Mouse (Mus musculus) C2C12 (cell line): ENCODE results near the gene Ccnjl. TPM values are rescaled to one million over a fixed set of nuclear protein-coding genes. Genes with fewer than 3 reads are reported as not detected.

Experiments used
- H3K27me3 ChIP-seq: one replicate; pipeline ENCODE4 v1.6.1; 2011; ENCODE audit not compliant: control insufficient read depth, insufficient read depth, insufficient read length
- H3K36me3 ChIP-seq: one replicate; pipeline ENCODE4 v1.6.1; 2011; ENCODE audit not compliant: control insufficient read depth, insufficient read depth
- H3K4me3 ChIP-seq: one replicate; pipeline ENCODE4 v1.5.1; 2011; ENCODE audit warnings: mild to moderate bottlenecking, control low read depth; ENCODE audit not compliant: poor library complexity, insufficient read depth, severe bottlenecking
- H3K79me2 ChIP-seq: one replicate; pipeline ENCODE4 v1.6.1; 2011; ENCODE audit not compliant: control insufficient read depth, insufficient read depth
- H3K79me3 ChIP-seq: one replicate; pipeline ENCODE4 v1.6.1; 2011; ENCODE audit warnings: low read depth, control low read depth
- H3ac ChIP-seq: one replicate; pipeline ENCODE3; 2011; ENCODE audit warnings: low read depth; ENCODE audit not compliant: control insufficient read depth, insufficient read length
- CEBPB ChIP-seq: IDR thresholded peaks from one replicate; pipeline ENCODE4 v1.6.1; 2011; ENCODE audit warnings: low read depth, mild to moderate bottlenecking, control low read depth, moderate library complexity
- CTCF ChIP-seq: IDR thresholded peaks from one replicate; pipeline ENCODE4 v1.5.1; 2011; ENCODE audit not compliant: control insufficient read depth, insufficient read depth, insufficient read length
- FOSL1 ChIP-seq: IDR thresholded peaks from one replicate; pipeline ENCODE4 v1.8.0; 2011; ENCODE audit warnings: mild to moderate bottlenecking, low read length; ENCODE audit not compliant: poor library complexity, insufficient read depth, severe bottlenecking
- MAX ChIP-seq: IDR thresholded peaks from one replicate; pipeline ENCODE4 v1.6.1; 2011; ENCODE audit warnings: mild to moderate bottlenecking, control low read depth
- MYOD1 ChIP-seq: IDR thresholded peaks from one replicate; pipeline ENCODE4 v1.6.1; 2011; ENCODE audit warnings: low read depth; ENCODE audit not compliant: control insufficient read depth, insufficient read length
- MYOG ChIP-seq: IDR thresholded peaks from one replicate; pipeline ENCODE4 v1.6.1; 2011; ENCODE audit not compliant: control insufficient read depth, insufficient read length; ENCODE audit errors: extremely low read depth
- USF1 ChIP-seq: IDR thresholded peaks from one replicate; pipeline ENCODE4 v1.6.1; 2011; ENCODE audit warnings: low read depth, mild to moderate bottlenecking, control low read depth, moderate library complexity
- polyA plus RNA-seq: library from polyadenylated mRNA; unstranded; fragments of >200 nt; fragmentation: generic; extraction: Trizol; gene quantifications from one replicate; pipeline ENCODE4 v1.2.1, GENCODE M21; 2012; ENCODE audit warnings: missing spikeins

Gene Ccnjl
- polyA plus RNA-seq, 1 experiment: 0.11 TPM

GRCm38 (mm10) chr11:43612834-43613488 lies 84.4 kb downstream of the Ccnjl start:
- no peak overlapping the region for H3K4me3 ChIP-seq
- H3K36me3 ChIP-seq: no peaks in the 10 kb centered on the region
- TF ChIP-seq CTCF (peak; percentile 55), USF1 (no peak)
- no peaks in the 10 kb centered on the region for H3K79me2 ChIP-seq
- H3K79me3 ChIP-seq: no peaks in the 10 kb centered on the region
- no peaks in the 10 kb centered on the region for H3K27me3 ChIP-seq
- no peak overlapping the region for H3ac ChIP-seq

- no peak overlapping the region for H3K4me3 ChIP-seq
- no peaks in the 10 kb centered on the region for H3K79me2 ChIP-seq
- H3ac ChIP-seq: no peak overlapping the region
- no peaks in the 10 kb centered on the region for H3K27me3 ChIP-seq
- TF ChIP-seq MAX (no peak), MYOD1 (no peak), MYOG (no peak), CTCF (no peak)
- no peaks in the 10 kb centered on the region for H3K36me3 ChIP-seq
- H3K79me3 ChIP-seq: no peaks in the 10 kb centered on the region
Measured at GRCm38 (mm10) chr11:43617924-43618323, 89.3 kb downstream of the Ccnjl start.

- Histone ChIP-seq H3K36me3 (no peaks in the 10 kb centered on the region), H3K27me3 (no peaks in the 10 kb centered on the region), H3K79me3 (no peaks in the 10 kb centered on the region), H3K4me3 (no peak overlapping the region), H3K79me2 (no peaks in the 10 kb centered on the region), H3ac (no peak overlapping the region)
- TF ChIP-seq MYOD1: no peak
- TF ChIP-seq CEBPB: no peak
- no peak for TF ChIP-seq MYOG
- TF ChIP-seq USF1: no peak
- no peak for TF ChIP-seq MAX
- no peak for TF ChIP-seq CTCF
- no peak for TF ChIP-seq FOSL1
Measured at GRCm38 (mm10) chr11:43618403-43618802, 89.8 kb downstream of the Ccnjl start.

GRCm38 (mm10) chr11:43621769-43622168 lies 93.2 kb downstream of the Ccnjl start:
- Histone ChIP-seq H3K36me3 (no peaks in the 10 kb centered on the region), H3K27me3 (no peaks in the 10 kb centered on the region), H3K79me2 (no peaks in the 10 kb centered on the region), H3K4me3 (no peak overlapping the region), H3ac (no peak overlapping the region), H3K79me3 (no peaks in the 10 kb centered on the region)
- TF ChIP-seq MYOG: no peak
- TF ChIP-seq MYOD1: no peak
- no peak for TF ChIP-seq FOSL1
- TF ChIP-seq USF1: no peak
- no peak for TF ChIP-seq CTCF
- no peak for TF ChIP-seq MAX
- TF ChIP-seq CEBPB: no peak

GRCm38 (mm10) chr11:43624341-43624740 lies 95.8 kb downstream of the Ccnjl start:
- TF ChIP-seq CTCF: no peak
- no peak for TF ChIP-seq USF1
- no peak for TF ChIP-seq MYOD1
- no peaks in the 10 kb centered on the region for H3K79me3 ChIP-seq
- no peak overlapping the region for H3ac ChIP-seq
- no peaks in the 10 kb centered on the region for H3K36me3 ChIP-seq
- H3K4me3 ChIP-seq: no peak overlapping the region
- H3K79me2 ChIP-seq: no peaks in the 10 kb centered on the region
- no peaks in the 10 kb centered on the region for H3K27me3 ChIP-seq

- no peak overlapping the region for H3K4me3 ChIP-seq
- no peaks in the 10 kb centered on the region for H3K79me2 ChIP-seq
- no peak overlapping the region for H3ac ChIP-seq
- no peaks in the 10 kb centered on the region for H3K27me3 ChIP-seq
- TF ChIP-seq FOSL1 (no peak), CTCF (no peak), USF1 (no peak), MYOD1 (no peak), MYOG (no peak), CEBPB (no peak), MAX (no peak)
- no peaks in the 10 kb centered on the region for H3K79me3 ChIP-seq
- no peaks in the 10 kb centered on the region for H3K36me3 ChIP-seq
Measured at GRCm38 (mm10) chr11:43626300-43626926, 97.8 kb downstream of the Ccnjl start.
